In genomic region chr10:75160171-75160900, GRCm38 (mm10) we compare ENCODE assay signal across 13 mouse cellular contexts. TPM values are rescaled to one million over a fixed set of nuclear protein-coding genes. Genes with fewer than 3 reads are reported as not detected.
A peak's percentile ranks its signal among the peaks of the same experiment; 100 is the strongest.
DNase-seq lines count a peak whose midpoint lies in the region; ATAC-seq lines count a peak whose summit lies in the region.
"Had no signal": no experiment of that assay in that cellular context is flagged by ENCODE, and none has a peak within 500 bp of the region (broad histone marks: within the 10 kb centered on the region; RNA-seq: fewer than 3 reads in every experiment).

No protein-coding gene starts in this region.

- peaks cover 38% of the 10 kb centered on the region for H3K4me1 ChIP-seq in kidney, embryonic 16.5 days (ENCODE audit: insufficient read depth, low read length)
- H3K4me1 ChIP-seq: forebrain, embryonic 15.5 days; neural tube, embryonic 15.5 days had no signal

- H3K9ac ChIP-seq in kidney, embryonic 16.5 days (replicated peaks; ENCODE audit: low read length) = no peak overlapping the region
- H3K9ac ChIP-seq: forebrain, embryonic 15.5 days; hindbrain, embryonic 12.5 days; neural tube, embryonic 15.5 days had no signal

- 61% methylated on average over 10 of the region's 10 CpGs for WGBS in kidney, embryonic 16.5 days

- DNase-seq in kidney, adult 11 months = peak; percentile 66
- DNase-seq in kidney, postnatal 4 days = no peak
- DNase-seq in 3T3-L1 (ENCODE audit: low read depth, low spot score) (peak; percentile 25), ES-CJ7 (ENCODE audit: low read depth, low spot score) (peak; percentile 49)
- DNase-seq in embryo, embryonic 11 days = no peak
- DNase-seq in embryo, embryonic 10 days (ENCODE audit: low spot score) = no peak
- DNase-seq: heart, adult 11 months; thymus, adult 2 months had no signal

- peaks cover 38% of the 10 kb centered on the region for H3K36me3 ChIP-seq in kidney, embryonic 16.5 days (ENCODE audit: insufficient read depth, low read length)

- no peaks in the 10 kb centered on the region for H3K27me3 ChIP-seq in kidney, embryonic 16.5 days (ENCODE audit: insufficient read depth, low read length)
- H3K27me3 ChIP-seq: forebrain, embryonic 15.5 days; hindbrain, embryonic 12.5 days; neural tube, embryonic 15.5 days had no signal

- H3K27ac ChIP-seq in kidney, embryonic 16.5 days (ENCODE audit: low read length) = peak overlapping the region; percentile 21; the same call in 1 of the 2 replicates
- H3K27ac ChIP-seq: forebrain, embryonic 15.5 days; hindbrain, embryonic 12.5 days; macrophage; neural tube, embryonic 15.5 days had no signal

- H3K4me3 ChIP-seq in kidney, embryonic 16.5 days (ENCODE audit: low read length) = no peak overlapping the region
- H3K4me3 ChIP-seq: forebrain, embryonic 15.5 days; hindbrain, embryonic 12.5 days; neural tube, embryonic 15.5 days had no signal

- H3K9me3 ChIP-seq in kidney, embryonic 16.5 days (ENCODE audit: low read length) = no peaks in the 10 kb centered on the region; the same call in 1 of the 2 replicates
- H3K9me3 ChIP-seq: forebrain, embryonic 15.5 days; hindbrain, embryonic 12.5 days; neural tube, embryonic 15.5 days had no signal

- ATAC-seq in kidney, embryonic 16.5 days (ENCODE audit: low FRiP score, low TSS enrichment) = peak; percentile 35
- ATAC-seq: forebrain, embryonic 15.5 days had no signal

- no peak overlapping the region for H3K4me2 ChIP-seq in kidney, embryonic 16.5 days (replicated peaks; ENCODE audit: low read depth, low read length)
- H3K4me2 ChIP-seq: forebrain, embryonic 15.5 days; hindbrain, embryonic 12.5 days; neural tube, embryonic 15.5 days had no signal

RNA-seq across cellular contexts. Expression of gene Specc1l, which starts 51.5 kb away (rescaled TPM):
- 33.2 and 33.4 TPM in 2 replicates for polyA plus RNA-seq in kidney, embryonic 16.5 days (2015; fragmentation: Nextera tagmentation; extraction: Ambion mirVana)

Comparison
In these comparisons a context has a peak if more than half of its experiments do, and no peak if none do; other contexts are left out.
1. DNase-seq: peak in kidney, adult 11 months (single experiment), 3T3-L1 (single experiment) and ES-CJ7 (single experiment); none in kidney, postnatal 4 days (0 of 2), embryo, embryonic 11 days (single experiment) and embryo, embryonic 10 days (single experiment).